Mouse (Mus musculus) hindbrain, postnatal 0 days (tissue): ENCODE data around the gene Zic1. TPM values are rescaled to one million over a fixed set of nuclear protein-coding genes. Genes with fewer than 3 reads are reported as not detected.

Experiments used
- ATAC-seq: fragments of 200-750 bp; cut with Nextera tagmentation; 2 replicates; pipeline ENCODE4 v1.8.0; 2017; ENCODE audit warnings: mild to moderate bottlenecking, moderate TSS enrichment, moderate library complexity
- DNase-seq: peaks from one replicate; pipeline ENCODE4 v3.0.0-alpha.2; 2015; ENCODE audit warnings: low spot score
- H3K27ac ChIP-seq: fragments of 300-500 bp; sonication (generic); 2 replicates; pipeline ENCODE4 v1.5.1; 2014; ENCODE audit warnings: mild to moderate bottlenecking
- H3K27me3 ChIP-seq: fragments of 300-500 bp; sonication (generic); 2 replicates; pipeline ENCODE4 v1.6.1; 2014; ENCODE audit warnings: low read length, mixed read lengths; ENCODE audit not compliant: insufficient read depth
- H3K36me3 ChIP-seq: fragments of 300-500 bp; sonication (generic); 2 replicates; pipeline ENCODE4 v1.6.1; 2014; ENCODE audit warnings: low read length, mixed read lengths; ENCODE audit not compliant: insufficient read depth
- H3K4me1 ChIP-seq: fragments of 300-500 bp; sonication (generic); 2 replicates; pipeline ENCODE4 v1.6.1; 2014; ENCODE audit warnings: antibody characterized with exemption, low read length, mixed read lengths; ENCODE audit not compliant: insufficient read depth
- H3K4me2 ChIP-seq: fragments of 300-500 bp; sonication (generic); 2 replicates; pipeline ENCODE4 v1.6.1; 2014; ENCODE audit warnings: low read depth, mild to moderate bottlenecking, low read length, moderate library complexity, mixed read lengths
- H3K4me3 ChIP-seq: fragments of 300-500 bp; sonication (generic); 2 replicates; pipeline ENCODE4 v1.5.1; 2014; ENCODE audit warnings: low read length
- H3K9ac ChIP-seq: fragments of 300-500 bp; sonication (generic); replicated peaks from 2 replicates; pipeline ENCODE4 v1.6.1; 2014; ENCODE audit warnings: mild to moderate bottlenecking, low read length, moderate library complexity, mixed read lengths
- H3K9me3 ChIP-seq: fragments of 300-500 bp; sonication (generic); 2 replicates; pipeline ENCODE4 v1.6.1; 2016; ENCODE audit warnings: low read length, mixed read lengths
- CTCF ChIP-seq: IDR thresholded peaks from 2 replicates; pipeline ENCODE4 v1.5.1; 2016; ENCODE audit warnings: antibody characterized with exemption, control low read depth, low read depth
- WGBS: fragments of 180-500 bp; shearing (Covaris S2); extraction: QIAGEN DNeasy Blood & Tissue Kit; methylation state at CpG from one replicate; pipeline ENCODE4 v1.1.7; 2014; 5-methylcytosine and 5-hydroxymethylcytosine counted together
- polyA plus RNA-seq: library from polyadenylated mRNA; unstranded; fragments of >200 nt; fragmentation: Nextera tagmentation; extraction: Ambion mirVana; gene quantifications from 2 replicates; pipeline ENCODE4 v1.2.1, GENCODE M21; 2015
- total RNA-seq: library from RNA; depleted of rRNA; stranded (reverse); fragments of >200 nt; gene quantifications from 2 replicates; pipeline ENCODE4 v1.2.3, GENCODE M21; 2014

Zic1 gene
- total and polyA plus RNA-seq, 2 experiments from 2014 or later = 19.7 to 342 TPM

- Histone ChIP-seq H3K4me1 (0 out of 2 replicates have a peak, but pooled peaks cover 7% of the 10 kb centered on the region), H3K27ac (peak overlapping the region; percentile 98), H3K36me3 (no peaks in the 10 kb centered on the region), H3K4me2 (peak overlapping the region; percentile 33), H3K27me3 (peaks cover 22% of the 10 kb centered on the region), H3K9ac (no peak overlapping the region; the same call in 1 of the 2 replicates), H3K4me3 (no peak overlapping the region), H3K9me3 (no peaks in the 10 kb centered on the region)
- WGBS = 16% methylated on average over 4 of the region's 4 CpGs
- no peak for TF ChIP-seq CTCF
- ATAC-seq = no peak
- peak; percentile 30 for DNase-seq
Observed at GRCm38 (mm10) chr9:91384693-91385560, 19.3 kb upstream of the Zic1 start.

DNA sequence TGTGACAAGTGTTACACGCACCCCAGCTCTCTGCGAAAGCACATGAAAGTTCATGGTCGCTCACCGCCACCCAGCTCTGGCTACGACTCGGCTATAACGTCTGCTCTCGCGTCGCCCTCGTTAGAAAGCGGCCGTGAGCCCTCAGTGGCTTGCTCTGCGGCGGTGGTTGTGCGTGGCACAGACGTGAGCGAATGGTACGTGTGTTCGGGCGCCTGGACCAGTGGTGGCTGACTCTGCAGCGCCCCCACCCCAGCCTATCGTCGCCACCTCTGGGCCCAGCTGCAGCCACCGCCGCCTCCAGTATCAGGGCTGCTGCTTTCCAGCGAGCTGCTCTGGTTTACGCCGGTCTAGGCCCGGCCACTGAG, 18.5 kb upstream of the Zic1 start:
- TF ChIP-seq CTCF = peak; percentile 34
- no peaks in the 10 kb centered on the region for H3K9me3 ChIP-seq
- 3% methylated on average over 30 of the region's 30 CpGs for WGBS
- H3K36me3 ChIP-seq = no peaks in the 10 kb centered on the region
- H3K4me1 ChIP-seq = 0 out of 2 replicates have a peak, but pooled peaks cover 7% of the 10 kb centered on the region
- DNase-seq (peak; percentile 65), ATAC-seq (peak; percentile 11; the same call in 1 of the 2 replicates)
- peak overlapping the region; percentile 7 for H3K4me3 ChIP-seq
- H3K9ac ChIP-seq = peak overlapping the region; percentile 82; the same call in 1 of the 2 replicates
- peak overlapping the region; percentile 98 for H3K27ac ChIP-seq
- H3K27me3 ChIP-seq = peaks cover 25% of the 10 kb centered on the region
- H3K4me2 ChIP-seq = peak overlapping the region; percentile 65

DNA sequence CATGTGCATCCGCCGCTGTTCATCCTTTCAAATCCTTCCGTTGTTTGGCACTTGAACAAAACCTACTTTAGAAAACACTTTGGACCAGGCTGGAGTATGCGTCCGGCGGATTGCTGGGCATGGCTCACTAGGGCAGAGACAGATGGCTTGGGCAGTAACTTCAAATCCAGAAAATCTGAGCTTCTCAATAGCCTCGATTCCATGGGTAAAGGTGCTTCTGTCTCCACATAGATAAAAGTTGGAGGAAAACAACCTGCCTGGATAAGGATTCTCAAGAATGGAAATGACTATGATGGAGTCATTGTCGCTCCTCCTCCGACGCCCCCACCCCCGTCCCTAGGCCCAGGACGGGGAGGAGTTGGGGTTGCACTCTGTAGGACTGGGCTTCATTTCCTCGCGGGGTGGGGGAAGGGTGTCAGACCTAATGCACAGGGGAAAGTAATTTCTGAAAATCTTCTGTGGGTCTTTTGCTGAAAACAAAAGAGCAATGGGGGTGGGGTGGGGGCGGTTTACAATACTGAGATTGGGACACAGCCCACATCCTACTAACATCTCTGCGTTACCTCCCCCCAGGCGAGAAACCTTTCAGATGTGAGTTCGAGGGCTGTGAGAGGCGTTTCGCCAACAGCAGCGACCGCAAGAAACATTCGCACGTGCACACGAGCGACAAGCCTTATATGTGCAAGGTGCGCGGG, 18.0 kb upstream of the Zic1 start:
- peak; percentile 73 for DNase-seq
- 3% methylated on average over 28 of the region's 28 CpGs for WGBS
- no peaks in the 10 kb centered on the region for H3K9me3 ChIP-seq
- H3K9ac ChIP-seq = peak overlapping the region; percentile 82
- no peaks in the 10 kb centered on the region for H3K36me3 ChIP-seq
- H3K27me3 ChIP-seq = peaks cover 28% of the 10 kb centered on the region
- TF ChIP-seq CTCF = no peak
- peak; percentile 60 for ATAC-seq
- H3K4me3 ChIP-seq = peak overlapping the region; percentile 47
- H3K4me2 ChIP-seq = peak overlapping the region; percentile 65
- peak overlapping the region; percentile 98 for H3K27ac ChIP-seq
- 0 out of 2 replicates have a peak, but pooled peaks cover 7% of the 10 kb centered on the region for H3K4me1 ChIP-seq

DNA sequence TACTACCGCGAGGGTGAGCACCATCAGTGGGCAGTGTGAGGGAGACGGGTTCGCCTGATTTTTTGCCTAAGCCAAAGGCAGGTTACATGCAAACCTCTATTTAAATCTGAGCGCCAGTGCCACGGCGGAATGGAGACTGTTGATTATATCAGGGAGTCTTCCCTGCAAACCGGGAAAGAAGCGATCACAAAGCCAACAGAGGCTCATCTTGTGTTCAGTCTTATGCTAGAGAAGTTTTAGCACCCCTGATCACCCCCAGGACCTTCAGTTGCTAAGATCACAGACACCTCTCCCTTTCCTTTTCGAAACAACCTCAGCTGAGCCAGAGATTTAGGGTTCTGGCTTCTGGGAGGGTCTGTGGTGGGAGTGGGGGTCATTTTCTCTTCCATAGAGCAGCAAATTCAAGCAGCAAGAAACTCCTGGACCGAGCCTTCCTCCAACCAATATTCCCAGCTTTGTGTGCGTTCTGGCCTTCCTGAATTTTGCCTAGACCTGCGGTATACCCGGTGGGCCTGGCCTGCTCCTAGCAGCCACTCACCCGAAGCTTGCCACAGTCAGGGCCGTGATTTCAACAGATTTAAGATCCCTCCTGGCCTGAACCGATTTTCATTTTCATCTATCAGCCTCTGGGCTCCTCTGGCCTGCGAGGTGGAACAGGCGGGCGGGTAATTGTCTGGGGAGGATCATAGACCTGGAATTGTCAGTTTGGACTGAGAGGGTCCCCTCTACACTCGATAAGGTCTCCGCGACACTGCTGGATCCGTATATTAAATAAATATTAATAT, 17.1 kb upstream of the Zic1 start:
- peak; percentile 60 for DNase-seq
- peak overlapping the region; percentile 65 for H3K4me2 ChIP-seq
- no peaks in the 10 kb centered on the region for H3K9me3 ChIP-seq
- peak overlapping the region; percentile 82 for H3K9ac ChIP-seq
- peaks cover 21% of the 10 kb centered on the region for H3K27me3 ChIP-seq
- 3% methylated on average over 24 of the region's 24 CpGs for WGBS
- H3K4me1 ChIP-seq = 0 out of 2 replicates have a peak, but pooled peaks cover 7% of the 10 kb centered on the region
- H3K36me3 ChIP-seq = no peaks in the 10 kb centered on the region
- no peak for TF ChIP-seq CTCF
- peak overlapping the region; percentile 47 for H3K4me3 ChIP-seq
- H3K27ac ChIP-seq = peak overlapping the region; percentile 98
- ATAC-seq = no peak

DNA sequence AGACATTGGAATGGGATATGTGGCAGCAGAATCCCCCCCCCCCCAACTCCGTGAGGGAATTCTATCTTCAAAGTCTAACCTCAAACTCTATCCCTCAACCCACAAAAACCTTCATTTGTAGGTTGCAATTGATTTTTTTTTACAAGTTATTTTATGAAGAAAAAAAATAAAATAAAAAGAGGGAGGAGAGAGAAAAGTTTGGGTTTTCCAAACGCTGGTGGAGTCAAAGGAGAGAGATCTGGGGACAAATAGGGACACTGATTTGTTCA, 16.4 kb upstream of the Zic1 start:
- H3K27me3 ChIP-seq = peaks cover 19% of the 10 kb centered on the region
- no peaks in the 10 kb centered on the region for H3K9me3 ChIP-seq
- peak overlapping the region; percentile 98 for H3K27ac ChIP-seq
- DNase-seq = no peak
- no peak for ATAC-seq
- peak overlapping the region; percentile 65 for H3K4me2 ChIP-seq
- 8% methylated on average over 2 of the region's 2 CpGs for WGBS
- peak overlapping the region; percentile 47 for H3K4me3 ChIP-seq
- no peaks in the 10 kb centered on the region for H3K36me3 ChIP-seq
- H3K4me1 ChIP-seq = 0 out of 2 replicates have a peak, but pooled peaks cover 7% of the 10 kb centered on the region
- no peak for TF ChIP-seq CTCF
- peak overlapping the region; percentile 82 for H3K9ac ChIP-seq
